Mouse (Mus musculus) intestine, postnatal 0 days (tissue): ENCODE data around the gene Fzd1. TPM values are rescaled to one million over a fixed set of nuclear protein-coding genes. Genes with fewer than 3 reads are reported as not detected.

Source experiments
- ATAC-seq: fragments of 200-750 bp; cut with Nextera tagmentation; 2 replicates; pipeline ENCODE4 v1.8.0; 2017; ENCODE audit warnings: mild to moderate bottlenecking, moderate TSS enrichment, moderate library complexity
- H3K27ac ChIP-seq: fragments of 300-500 bp; sonication (generic); 2 replicates; pipeline ENCODE4 v1.5.1; 2014; ENCODE audit warnings: mild to moderate bottlenecking, low read depth, low read length, moderate library complexity
- H3K27me3 ChIP-seq: fragments of 300-500 bp; sonication (generic); replicated peaks from 2 replicates; pipeline ENCODE4 v1.6.1; 2014; ENCODE audit warnings: low read length, mixed read lengths; ENCODE audit not compliant: control insufficient read depth, insufficient read depth
- H3K36me3 ChIP-seq: fragments of 300-500 bp; sonication (generic); 2 replicates; pipeline ENCODE4 v1.6.1; 2014; ENCODE audit warnings: mild to moderate bottlenecking, moderate library complexity; ENCODE audit not compliant: control insufficient read depth, insufficient read depth
- H3K4me1 ChIP-seq: fragments of 300-500 bp; sonication (generic); replicated peaks from 2 replicates; pipeline ENCODE4 v1.6.1; 2014; ENCODE audit warnings: antibody characterized with exemption, low read length, mixed read lengths; ENCODE audit not compliant: control insufficient read depth, insufficient read depth
- H3K4me2 ChIP-seq: fragments of 300-500 bp; sonication (generic); replicated peaks from 2 replicates; pipeline ENCODE4 v1.6.1; 2014; ENCODE audit warnings: low read depth, mild to moderate bottlenecking, moderate library complexity
- H3K4me3 ChIP-seq: fragments of 300-500 bp; sonication (generic); 2 replicates; pipeline ENCODE4 v1.5.1; 2014; ENCODE audit warnings: low read depth, low read length
- H3K9ac ChIP-seq: fragments of 300-500 bp; sonication (generic); 2 replicates; pipeline ENCODE4 v1.6.1; 2014; ENCODE audit warnings: mild to moderate bottlenecking, low read depth, low read length
- H3K9me3 ChIP-seq: fragments of 300-500 bp; sonication (generic); 2 replicates; pipeline ENCODE4 v1.6.1; 2016; ENCODE audit warnings: mixed run types; ENCODE audit not compliant: control insufficient read depth
- CTCF ChIP-seq: sonication (generic); IDR thresholded peaks from 2 replicates; pipeline ENCODE4 v1.5.1; 2016; ENCODE audit warnings: low read depth, mild to moderate bottlenecking, control low read depth, antibody characterized with exemption, moderate library complexity
- WGBS: fragments of 180-500 bp; shearing (Covaris S2); extraction: QIAGEN DNeasy Blood & Tissue Kit; methylation state at CpG from one replicate; pipeline ENCODE4 v1.1.7; 2014; 5-methylcytosine and 5-hydroxymethylcytosine counted together
- polyA plus RNA-seq: library from polyadenylated mRNA; unstranded; fragments of >200 nt; fragmentation: Nextera tagmentation; extraction: Ambion mirVana; gene quantifications from 2 replicates; pipeline ENCODE4 v1.2.1, GENCODE M21; 2015

The Fzd1 gene
- polyA plus RNA-seq, 1 experiment from 2014 or later = 9.4 TPM

- Histone ChIP-seq H3K4me3 (no peak overlapping the region), H3K36me3 (no peaks in the 10 kb centered on the region)
- WGBS = 93% methylated on average over 4 of the region's 4 CpGs
Observed at GRCm38 (mm10) chr5:4790265-4790664, 32.4 kb upstream of the Fzd1 start.

GRCm38 (mm10) chr5:4788484-4788883 is 30.6 kb upstream of the Fzd1 start:
- H3K9me3 ChIP-seq = no peaks in the 10 kb centered on the region
- ATAC-seq = no peak
- no peak for TF ChIP-seq CTCF
- no peak overlapping the region for H3K4me3 ChIP-seq
- 81% methylated on average over 3 of the region's 3 CpGs for WGBS
- no peak overlapping the region for H3K27ac ChIP-seq
- no peaks in the 10 kb centered on the region for H3K4me1 ChIP-seq
- no peak overlapping the region for H3K9ac ChIP-seq
- no peaks in the 10 kb centered on the region for H3K27me3 ChIP-seq
- H3K36me3 ChIP-seq = no peaks in the 10 kb centered on the region
- no peak overlapping the region for H3K4me2 ChIP-seq

More at GRCm38 (mm10) chr5:4790265-4790664, 32.4 kb upstream of the Fzd1 start:
- Histone ChIP-seq H3K9me3 (no peaks in the 10 kb centered on the region), H3K9ac (no peak overlapping the region), H3K4me1 (no peaks in the 10 kb centered on the region), H3K27ac (no peak overlapping the region), H3K4me2 (no peak overlapping the region), H3K27me3 (no peaks in the 10 kb centered on the region)
- TF ChIP-seq CTCF = no peak
- no peak for ATAC-seq

- TF ChIP-seq CTCF = no peak
- 40% methylated on average over 3 of the region's 3 CpGs for WGBS
- Histone ChIP-seq H3K9me3 (no peaks in the 10 kb centered on the region), H3K4me2 (no peak overlapping the region), H3K27me3 (no peaks in the 10 kb centered on the region), H3K9ac (no peak overlapping the region), H3K4me3 (no peak overlapping the region), H3K4me1 (no peaks in the 10 kb centered on the region), H3K27ac (no peak overlapping the region), H3K36me3 (no peaks in the 10 kb centered on the region)
- ATAC-seq = no peak
Observed at GRCm38 (mm10) chr5:4786816-4787215, 29.0 kb upstream of the Fzd1 start.

GRCm38 (mm10) chr5:4778274-4778673 is 20.4 kb upstream of the Fzd1 start:
- no peaks in the 10 kb centered on the region for H3K4me1 ChIP-seq
- no peak for TF ChIP-seq CTCF
- ATAC-seq = no peak
- no peaks in the 10 kb centered on the region for H3K9me3 ChIP-seq
- H3K4me3 ChIP-seq = no peak overlapping the region
- WGBS = 86% methylated on average over 3 of the region's 3 CpGs
- H3K9ac ChIP-seq = no peak overlapping the region
- no peaks in the 10 kb centered on the region for H3K27me3 ChIP-seq
- no peaks in the 10 kb centered on the region for H3K36me3 ChIP-seq
- no peak overlapping the region for H3K4me2 ChIP-seq
- H3K27ac ChIP-seq = no peak overlapping the region

GRCm38 (mm10) chr5:4776495-4776894 is 18.7 kb upstream of the Fzd1 start:
- no peak overlapping the region for H3K9ac ChIP-seq
- no peaks in the 10 kb centered on the region for H3K27me3 ChIP-seq
- 59% methylated on average over 2 of the region's 2 CpGs for WGBS
- H3K36me3 ChIP-seq = no peaks in the 10 kb centered on the region
- H3K9me3 ChIP-seq = no peaks in the 10 kb centered on the region
- H3K4me2 ChIP-seq = no peak overlapping the region
- no peak overlapping the region for H3K4me3 ChIP-seq
- no peak overlapping the region for H3K27ac ChIP-seq
- ATAC-seq = no peak
- H3K4me1 ChIP-seq = no peaks in the 10 kb centered on the region
- TF ChIP-seq CTCF = no peak

GRCm38 (mm10) chr5:4773090-4773772 is 15.4 kb upstream of the Fzd1 start:
- no peaks in the 10 kb centered on the region for H3K9me3 ChIP-seq
- H3K36me3 ChIP-seq = no peaks in the 10 kb centered on the region
- no peak overlapping the region for H3K4me3 ChIP-seq
- H3K4me2 ChIP-seq = no peak overlapping the region
- no peaks in the 10 kb centered on the region for H3K27me3 ChIP-seq
- ATAC-seq = no peak
- no peak overlapping the region for H3K9ac ChIP-seq
- WGBS = 60% methylated on average over 9 of the region's 9 CpGs
- no peak overlapping the region for H3K27ac ChIP-seq
- H3K4me1 ChIP-seq = no peaks in the 10 kb centered on the region
- TF ChIP-seq CTCF = no peak
